Mouse (Mus musculus): Measurements from ENCODE around the gene Ddx54.
A peak's percentile ranks its signal among the peaks of the same experiment; 100 is the strongest.

- TF ChIP-seq USF1 (IDR thresholded peaks at IDR 0.05; ENCODE audit: low read depth, low read length) (no peak), MXI1 (IDR thresholded peaks at IDR 0.05; ENCODE audit: low read depth, low read length) (no peak), CTCF (conservative IDR thresholded peaks at IDR 0.05 in 1 of 2, IDR thresholded peaks at IDR 0.05 in 1 of 2; ENCODE audit: low read depth in 2 of 2, low read length in 2 of 2) (peak; percentile 88 to 97), ZNF384 (IDR thresholded peaks at IDR 0.05; ENCODE audit: low read depth, low read length) (no peak), POLR2AphosphoS2 (IDR thresholded peaks at IDR 0.05; ENCODE audit: low read depth, low read length) (no peak)
Observed at GRCm38 (mm10) chr5:120673626-120674025, 61.1 kb downstream of the Ddx54 start.

All from CH12.LX (cell line).